Mouse (Mus musculus) thymus, postnatal 10 days (tissue): ENCODE measurements around the gene Olfr695.
"Not testable (repeated sequence)": the region's sequence is repeated elsewhere in the genome, so short reads cannot be mapped to it uniquely, and the experiment has no call there.

Source experiments
- DNase-seq, 2 experiments: peaks; one replicate each; pipeline ENCODE4 v3.0.0; 2021; ENCODE audit warnings: low spot score in 2 of 2

Olfr695 gene

GRCm38 (mm10) chr7:106716296-106716695 lies at the start of gene Olfr695:
TSS of gene Olfr695 (minus strand) at chr7:106716396.
- no peak for DNase-seq

GRCm38 (mm10) chr7:106761008-106761407 lies 44.8 kb upstream of the Olfr695 start:
- not testable (repeated sequence) for DNase-seq

- no peak for DNase-seq
These were observed 42.6 kb upstream of the Olfr695 start for GRCm38 (mm10) chr7:106758800-106759199.

- DNase-seq = no peak
These were observed 39.1 kb upstream of the Olfr695 start, which contains the start of gene Olfr698 for GRCm38 (mm10) chr7:106755297-106755696. TSS of gene Olfr698 (minus strand) at chr7:106755397.

GRCm38 (mm10) chr7:106745811-106746210 lies 29.6 kb upstream of the Olfr695 start:
- no peak for DNase-seq

- no peak for DNase-seq
These were observed 26.1 kb upstream of the Olfr695 start, which contains the start of gene Olfr697 for GRCm38 (mm10) chr7:106742343-106742742. TSS of gene Olfr697 (minus strand) at chr7:106742443.

- DNase-seq = no peak
These were observed 20.8 kb upstream of the Olfr695 start for GRCm38 (mm10) chr7:106737028-106737427.

GRCm38 (mm10) chr7:106733717-106734116 lies 17.5 kb upstream of the Olfr695 start:
- DNase-seq = no peak

- not testable (repeated sequence) for DNase-seq
These were observed 9.5 kb upstream of the Olfr695 start for GRCm38 (mm10) chr7:106725654-106726053.

- no peak for DNase-seq
These were observed 4.7 kb downstream of the Olfr695 start for GRCm38 (mm10) chr7:106711463-106711862.

- not testable (repeated sequence) for DNase-seq
These were observed 8.5 kb downstream of the Olfr695 start for GRCm38 (mm10) chr7:106707705-106708104.

- no peak for DNase-seq
These were observed 19.3 kb downstream of the Olfr695 start for GRCm38 (mm10) chr7:106696891-106697290.

- DNase-seq = no peak
These were observed 23.2 kb downstream of the Olfr695 start for GRCm38 (mm10) chr7:106692976-106693375.

GRCm38 (mm10) chr7:106691714-106692113 lies 24.5 kb downstream of the Olfr695 start, which contains the start of gene Olfr694:
TSS of gene Olfr694 (minus strand) at chr7:106691814.
- no peak for DNase-seq

- no peak for DNase-seq
These were observed 30.8 kb downstream of the Olfr695 start for GRCm38 (mm10) chr7:106685382-106685781.

GRCm38 (mm10) chr7:106680484-106680883 lies 35.7 kb downstream of the Olfr695 start, which contains the start of gene Olfr693:
TSS of gene Olfr693 (minus strand) at chr7:106680584.
- no peak for DNase-seq
